Mouse (Mus musculus): ENCODE measurements around the gene Pnkd. TPM values are rescaled to one million over a fixed set of nuclear protein-coding genes. Genes with fewer than 3 reads are reported as not detected.

Pnkd gene
- total and polyA plus RNA-seq, 3 experiments = 52.5 to 64.2 TPM; not detected in 1

DNA sequence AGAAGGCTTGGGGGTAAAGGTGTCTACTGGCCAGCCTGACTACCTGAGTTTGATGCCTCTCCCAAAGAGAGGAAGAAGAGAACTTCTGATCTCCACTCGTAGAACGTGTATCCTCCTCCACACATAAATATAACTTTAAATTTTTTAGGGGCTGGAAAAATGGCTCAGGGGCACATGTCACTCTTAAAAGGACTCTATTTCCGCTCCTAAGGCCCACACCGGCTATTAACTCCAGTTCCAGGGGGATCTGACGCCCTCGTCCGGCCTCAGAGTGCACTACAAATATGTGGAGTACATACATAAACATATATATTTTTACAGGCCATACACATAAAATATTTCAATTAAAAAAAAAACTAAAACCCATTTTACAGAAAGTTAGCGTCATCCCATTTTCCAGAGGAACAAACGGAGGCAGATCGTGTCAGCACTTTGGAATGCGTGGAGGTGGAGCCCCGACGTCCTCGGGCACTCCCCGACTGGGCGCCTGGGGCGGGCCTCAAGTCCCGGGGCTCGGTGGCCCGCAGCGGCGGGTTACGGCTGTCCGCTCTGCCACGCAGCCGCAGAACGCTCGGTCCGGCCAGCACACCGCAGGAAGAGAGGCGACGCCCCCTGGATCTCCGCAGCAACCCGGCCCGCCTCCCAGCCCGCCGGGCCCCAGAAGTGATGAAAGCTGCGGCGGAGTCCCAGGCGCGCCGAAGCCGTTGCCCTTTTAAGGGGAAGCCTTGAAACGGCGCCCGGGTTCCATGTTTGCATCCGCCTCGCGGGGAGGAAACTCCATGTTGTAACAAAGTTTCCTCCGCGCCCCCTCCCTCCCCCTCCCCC lies 106.4 kb downstream of the Pnkd start, which contains the start of gene Ctdsp1:
Gene Ctdsp1 (plus strand): TSS at position 586 of the 825 bp plus-strand sequence.
- Histone ChIP-seq H3K79me2 (ENCODE audit: control insufficient read depth, insufficient read depth, low read length, poor library complexity) (peaks cover 14% of the 10 kb centered on the region), H3K9me3 (replicated peaks; ENCODE audit: insufficient read depth, low read length) (no peaks in the 10 kb centered on the region), H3K27me3 (ENCODE audit: control insufficient read depth in 1 of 2, insufficient read depth in 2 of 2, low read length in 2 of 2) (no peaks in the 10 kb centered on the region), H3K4me1 (ENCODE audit: control insufficient read depth in 1 of 2, insufficient read depth in 2 of 2, low read length in 2 of 2) (peaks cover 0 to 12% of the 10 kb centered on the region in 2 experiments; a peak in 3 of 4 replicates), H3K4me3 (ENCODE audit: control insufficient read depth in 1 of 2, insufficient read depth in 1 of 2, low read depth in 2 of 2, low read length in 2 of 2) (peak within 1 kb of the TSS; percentile 78 to 85), H3K9ac (ENCODE audit: control insufficient read depth, low read depth, low read length, poor library complexity, severe bottlenecking) (peak within 1 kb of the TSS; percentile 98), H3K36me3 (ENCODE audit: control insufficient read depth in 1 of 2, insufficient read depth in 2 of 2, low read length in 2 of 2) (peaks cover 0 to 10% of the 10 kb centered on the region in 2 experiments; a peak in 2 of 4 replicates), H3K27ac (ENCODE audit: control insufficient read depth, low read depth, low read length) (peak within 1 kb of the TSS; percentile 79)
- peak; percentile 93 for DNase-seq (ENCODE audit: low read depth, low spot score)
- TF ChIP-seq HCFC1 (IDR thresholded peaks at IDR 0.05; ENCODE audit: low read depth, low read length) (peak; percentile 79), KAT2A (conservative IDR thresholded peaks at IDR 0.05; ENCODE audit: low read depth, low read length) (no peak; the same call in 1 of the 2 replicates), USF2 (IDR thresholded peaks at IDR 0.05; ENCODE audit: borderline replicate concordance in 1 of 2, insufficient read depth in 1 of 2, low read depth in 1 of 2, low read length in 2 of 2) (no peak), ELF1 (IDR thresholded peaks at IDR 0.05; ENCODE audit: low read depth, low read length) (0 out of 2 replicates have a peak, but pooled peaks have one; percentile 44), MAZ (IDR thresholded peaks at IDR 0.05; ENCODE audit: low read depth, low read length) (peak; percentile 51), POLR2AphosphoS5 (IDR thresholded peaks at IDR 0.05; ENCODE audit: borderline replicate concordance, low read depth, low read length) (no peak), UBTF (IDR thresholded peaks at IDR 0.05; ENCODE audit: borderline replicate concordance, insufficient read depth, low read depth, low read length) (0 out of 2 replicates have a peak, but pooled peaks have one; percentile 46), POLR2AphosphoS2 (IDR thresholded peaks at IDR 0.05; ENCODE audit: low read length) (no peak), MYB (IDR thresholded peaks at IDR 0.05; ENCODE audit: low read depth, low read length) (no peak), SMC3 (IDR thresholded peaks at IDR 0.05; ENCODE audit: low read depth, low read length) (no peak), GABPA (IDR thresholded peaks at IDR 0.05; ENCODE audit: low read depth, low read length) (no peak), MXI1 (IDR thresholded peaks at IDR 0.05; ENCODE audit: low read depth, low read length) (peak; percentile 69), RAD21 (IDR thresholded peaks at IDR 0.05; ENCODE audit: low read depth, low read length) (peak; percentile 20), POLR2A (IDR thresholded peaks at IDR 0.05; ENCODE audit: control insufficient read depth in 1 of 2, insufficient read depth in 1 of 2, low read depth in 1 of 2, low read length in 2 of 2, poor library complexity in 1 of 2) (peak in 1 of 2 experiments; percentile 52; a peak in 3 of 4 replicates), SIN3A (IDR thresholded peaks at IDR 0.05; ENCODE audit: low read length) (peak; percentile 98), NRF1 (IDR thresholded peaks at IDR 0.05; ENCODE audit: insufficient read depth, low read depth, low read length, poor library complexity, severe bottlenecking) (peak; percentile 71), JUND (IDR thresholded peaks at IDR 0.05; ENCODE audit: low read depth, low read length) (no peak), BHLHE40 (IDR thresholded peaks at IDR 0.05; ENCODE audit: borderline replicate concordance, low read depth, low read length) (no peak), EP300 (IDR thresholded peaks at IDR 0.05; ENCODE audit: low read depth in 1 of 2, low read length in 2 of 2) (peak in 1 of 2 experiments; percentile 21; a peak in 1 of 4 replicates), MAX (IDR thresholded peaks at IDR 0.05; ENCODE audit: low read length) (peak; percentile 22; the same call in 1 of the 2 replicates), ZC3H11A (IDR thresholded peaks at IDR 0.05; ENCODE audit: low read depth, low read length) (peak; percentile 35), CHD2 (IDR thresholded peaks at IDR 0.05; ENCODE audit: low read length) (no peak), CTCF (IDR thresholded peaks at IDR 0.05 in 2 of 3, conservative IDR thresholded peaks at IDR 0.05 in 1 of 3; ENCODE audit: control insufficient read depth in 1 of 3, insufficient read depth in 1 of 3, low read depth in 2 of 3, low read length in 3 of 3, poor library complexity in 1 of 3, severe bottlenecking in 1 of 3) (peak; percentile 11 to 55 (median 46)), ZKSCAN1 (IDR thresholded peaks at IDR 0.05; ENCODE audit: low read depth, low read length) (no peak), TAL1 (IDR thresholded peaks at IDR 0.05; ENCODE audit: low read length) (no peak), ZMIZ1 (IDR thresholded peaks at IDR 0.05; ENCODE audit: low read depth, low read length) (0 out of 2 replicates have a peak, but pooled peaks have one; percentile 12), MAFK (IDR thresholded peaks at IDR 0.05; ENCODE audit: borderline replicate concordance, low read depth, low read length) (no peak; the same call in 1 of the 2 replicates), RCOR1 (IDR thresholded peaks at IDR 0.05; ENCODE audit: low read depth, low read length) (peak; percentile 43), GATA1 (IDR thresholded peaks at IDR 0.05; ENCODE audit: low read depth, low read length) (no peak), TBP (IDR thresholded peaks at IDR 0.05; ENCODE audit: low read depth, low read length) (0 out of 2 replicates have a peak, but pooled peaks have one; percentile 15), CHD1 (IDR thresholded peaks at IDR 0.05; ENCODE audit: low read depth, low read length) (no peak; the same call in 1 of the 2 replicates), MEF2A (IDR thresholded peaks at IDR 0.05; ENCODE audit: extremely low read depth, insufficient replicate concordance, low read depth, low read length, poor library complexity, severe bottlenecking) (no peak), USF1 (IDR thresholded peaks at IDR 0.05; ENCODE audit: low read depth, low read length) (no peak), MYC (IDR thresholded peaks at IDR 0.05; ENCODE audit: low read depth, low read length) (peak; percentile 58; the same call in 1 of the 2 replicates)

Data from MEL (cell line).